Mouse (Mus musculus) embryonic facial prominence, embryonic 14.5 days (tissue): ENCODE results near the gene Wwp2. TPM values are rescaled to one million over a fixed set of nuclear protein-coding genes. Genes with fewer than 3 reads are reported as not detected.
A peak's percentile ranks its signal among the peaks of the same experiment; 100 is the strongest.

Experiments
- ATAC-seq: fragments of 200-750 bp; cut with Nextera tagmentation; 2 replicates; pipeline ENCODE4 v1.8.0; 2017; ENCODE audit warnings: low read depth, moderate number of reproducible peaks, moderate TSS enrichment
- DNase-seq: peaks from one replicate; pipeline ENCODE4 v3.0.0-alpha.2; 2015; ENCODE audit warnings: low spot score
- H3K27ac ChIP-seq: fragments of 300-500 bp; sonication (generic); replicated peaks from 2 replicates; pipeline ENCODE4 v1.5.1; 2014; ENCODE audit warnings: low read depth, mild to moderate bottlenecking, low read length, moderate library complexity
- H3K27me3 ChIP-seq: fragments of 300-500 bp; sonication (generic); replicated peaks from 2 replicates; pipeline ENCODE4 v1.6.1; 2014; ENCODE audit warnings: low read length; ENCODE audit not compliant: control insufficient read depth, insufficient read depth
- H3K36me3 ChIP-seq: fragments of 300-500 bp; sonication (generic); 2 replicates; pipeline ENCODE4 v1.6.1; 2014; ENCODE audit warnings: low read length, mixed read lengths; ENCODE audit not compliant: control insufficient read depth, insufficient read depth
- H3K4me1 ChIP-seq: fragments of 300-500 bp; sonication (generic); 2 replicates; pipeline ENCODE4 v1.6.1; 2014; ENCODE audit warnings: antibody characterized with exemption, low read length; ENCODE audit not compliant: control insufficient read depth, insufficient read depth
- H3K4me2 ChIP-seq: fragments of 300-500 bp; sonication (generic); 2 replicates; pipeline ENCODE4 v1.6.1; 2014; ENCODE audit warnings: low read depth, mild to moderate bottlenecking, low read length, moderate library complexity, mixed read lengths
- H3K4me3 ChIP-seq: fragments of 300-500 bp; sonication (generic); 2 replicates; pipeline ENCODE4 v1.5.1; 2014; ENCODE audit warnings: low read depth, mild to moderate bottlenecking, low read length
- H3K9ac ChIP-seq: fragments of 300-500 bp; sonication (generic); 2 replicates; pipeline ENCODE4 v1.6.1; 2014; ENCODE audit warnings: low read depth, mild to moderate bottlenecking, low read length, moderate library complexity, mixed read lengths
- H3K9me3 ChIP-seq: fragments of 300-500 bp; sonication (generic); 2 replicates; pipeline ENCODE4 v1.6.1; 2016; ENCODE audit warnings: low read length; ENCODE audit not compliant: control insufficient read depth
- WGBS: fragments of 180-500 bp; shearing (Covaris S2); extraction: QIAGEN DNeasy Blood & Tissue Kit; methylation state at CpG from one replicate; pipeline ENCODE4 v1.1.7; 2014; 5-methylcytosine and 5-hydroxymethylcytosine counted together
- polyA plus RNA-seq: library from polyadenylated mRNA; unstranded; fragments of >200 nt; fragmentation: Nextera tagmentation; extraction: Ambion mirVana; gene quantifications from 2 replicates; pipeline ENCODE4 v1.2.1, GENCODE M21; 2014

Gene Wwp2
- polyA plus RNA-seq, 1 experiment from 2014 or later: 77.8 TPM

GRCm38 (mm10) chr8:107507019-107507418 is 70.9 kb downstream of the Wwp2 start:
- 100% methylated on average over 1 of the region's 1 CpGs for WGBS
- ATAC-seq: no peak
- Histone ChIP-seq H3K27me3 (no peaks in the 10 kb centered on the region), H3K27ac (no peak overlapping the region), H3K4me1 (peaks cover 33% of the 10 kb centered on the region), H3K9ac (no peak overlapping the region), H3K4me2 (no peak overlapping the region), H3K4me3 (no peak overlapping the region), H3K36me3 (peaks cover 10% of the 10 kb centered on the region), H3K9me3 (peaks cover 3% of the 10 kb centered on the region; the same call in 1 of the 2 replicates)
- DNase-seq: no peak

GRCm38 (mm10) chr8:107510204-107510603 is 74.0 kb downstream of the Wwp2 start:
- DNase-seq (no peak), ATAC-seq (no peak)
- 91% methylated on average over 5 of the region's 5 CpGs for WGBS
- peaks cover 7% of the 10 kb centered on the region; the same call in 1 of the 2 replicates for H3K4me1 ChIP-seq
- no peak overlapping the region for H3K9ac ChIP-seq
- H3K4me3 ChIP-seq: no peak overlapping the region
- H3K4me2 ChIP-seq: no peak overlapping the region
- H3K36me3 ChIP-seq: peaks cover 10% of the 10 kb centered on the region
- 0 out of 2 replicates have a peak overlapping the region, but pooled peaks have one; percentile 63 for H3K27ac ChIP-seq
- no peaks in the 10 kb centered on the region for H3K9me3 ChIP-seq
- no peaks in the 10 kb centered on the region for H3K27me3 ChIP-seq

GRCm38 (mm10) chr8:107510766-107511165 is 74.6 kb downstream of the Wwp2 start:
- no peaks in the 10 kb centered on the region for H3K27me3 ChIP-seq
- 87% methylated on average over 3 of the region's 3 CpGs for WGBS
- no peak overlapping the region for H3K9ac ChIP-seq
- H3K4me1 ChIP-seq: 0 out of 2 replicates have a peak, but pooled peaks cover 2% of the 10 kb centered on the region
- DNase-seq (no peak), ATAC-seq (no peak)
- no peak overlapping the region for H3K4me3 ChIP-seq
- H3K4me2 ChIP-seq: no peak overlapping the region
- peaks cover 10% of the 10 kb centered on the region for H3K36me3 ChIP-seq
- H3K27ac ChIP-seq: peak overlapping the region; percentile 63; the same call in 1 of the 2 replicates
- no peaks in the 10 kb centered on the region for H3K9me3 ChIP-seq

- no peak overlapping the region for H3K4me3 ChIP-seq
- no peaks in the 10 kb centered on the region for H3K9me3 ChIP-seq
- H3K27me3 ChIP-seq: no peaks in the 10 kb centered on the region
- ATAC-seq (no peak), DNase-seq (no peak)
- H3K9ac ChIP-seq: no peak overlapping the region
- no peaks in the 10 kb centered on the region for H3K4me1 ChIP-seq
- H3K27ac ChIP-seq: no peak overlapping the region
- 83% methylated on average over 2 of the region's 2 CpGs for WGBS
- H3K4me2 ChIP-seq: no peak overlapping the region
- peaks cover 10% of the 10 kb centered on the region; the same call in 1 of the 2 replicates for H3K36me3 ChIP-seq
Measured at GRCm38 (mm10) chr8:107513249-107513648, 77.1 kb downstream of the Wwp2 start.

GRCm38 (mm10) chr8:107514949-107515721 is 79.0 kb downstream of the Wwp2 start:
- ATAC-seq (no peak), DNase-seq (no peak)
- H3K9me3 ChIP-seq: no peaks in the 10 kb centered on the region
- H3K27ac ChIP-seq: no peak overlapping the region
- H3K4me3 ChIP-seq: no peak overlapping the region
- H3K27me3 ChIP-seq: no peaks in the 10 kb centered on the region
- WGBS: 86% methylated on average over 6 of the region's 6 CpGs
- H3K9ac ChIP-seq: no peak overlapping the region
- no peak overlapping the region for H3K4me2 ChIP-seq
- H3K36me3 ChIP-seq: peaks cover 9% of the 10 kb centered on the region; the same call in 1 of the 2 replicates
- H3K4me1 ChIP-seq: peaks cover 7% of the 10 kb centered on the region; the same call in 1 of the 2 replicates

GRCm38 (mm10) chr8:107518726-107519125 is 82.6 kb downstream of the Wwp2 start:
- H3K27me3 ChIP-seq: no peaks in the 10 kb centered on the region
- H3K4me1 ChIP-seq: peaks cover 8% of the 10 kb centered on the region; the same call in 1 of the 2 replicates
- no peak overlapping the region for H3K4me2 ChIP-seq
- DNase-seq (no peak), ATAC-seq (no peak)
- WGBS: 88% methylated on average over 5 of the region's 5 CpGs
- no peaks in the 10 kb centered on the region for H3K9me3 ChIP-seq
- peak overlapping the region; percentile 4; the same call in 1 of the 2 replicates for H3K27ac ChIP-seq
- H3K36me3 ChIP-seq: peaks cover 9% of the 10 kb centered on the region; the same call in 1 of the 2 replicates
- H3K9ac ChIP-seq: no peak overlapping the region
- H3K4me3 ChIP-seq: no peak overlapping the region

- ATAC-seq (peak; percentile 90), DNase-seq (peak; percentile 89)
- H3K9ac ChIP-seq: no peak overlapping the region
- H3K4me3 ChIP-seq: no peak overlapping the region
- H3K36me3 ChIP-seq: peaks cover 9% of the 10 kb centered on the region; the same call in 1 of the 2 replicates
- no peaks in the 10 kb centered on the region for H3K9me3 ChIP-seq
- H3K27ac ChIP-seq: peak overlapping the region; percentile 77
- H3K4me1 ChIP-seq: peaks cover 8% of the 10 kb centered on the region; the same call in 1 of the 2 replicates
- 9% methylated on average over 4 of the region's 4 CpGs for WGBS
- no peaks in the 10 kb centered on the region for H3K27me3 ChIP-seq
- no peak overlapping the region for H3K4me2 ChIP-seq
Measured at GRCm38 (mm10) chr8:107519860-107520259, 83.7 kb downstream of the Wwp2 start.

- 55% methylated on average over 8 of the region's 8 CpGs for WGBS
Measured at GRCm38 (mm10) chr8:107521788-107522554, 85.8 kb downstream of the Wwp2 start.

More at GRCm38 (mm10) chr8:107521788-107522554, 85.8 kb downstream of the Wwp2 start:
- Histone ChIP-seq H3K27ac (peak overlapping the region; percentile 82), H3K4me3 (no peak overlapping the region), H3K4me1 (peaks cover 8% of the 10 kb centered on the region; the same call in 1 of the 2 replicates), H3K9me3 (no peaks in the 10 kb centered on the region), H3K27me3 (no peaks in the 10 kb centered on the region), H3K36me3 (peaks cover 9% of the 10 kb centered on the region; the same call in 1 of the 2 replicates), H3K4me2 (no peak overlapping the region), H3K9ac (no peak overlapping the region)
- DNase-seq (no peak), ATAC-seq (peak; percentile 15; the same call in 1 of the 2 replicates)
